ENCODE assay signal across 20 mouse cellular contexts in the genomic region with DNA sequence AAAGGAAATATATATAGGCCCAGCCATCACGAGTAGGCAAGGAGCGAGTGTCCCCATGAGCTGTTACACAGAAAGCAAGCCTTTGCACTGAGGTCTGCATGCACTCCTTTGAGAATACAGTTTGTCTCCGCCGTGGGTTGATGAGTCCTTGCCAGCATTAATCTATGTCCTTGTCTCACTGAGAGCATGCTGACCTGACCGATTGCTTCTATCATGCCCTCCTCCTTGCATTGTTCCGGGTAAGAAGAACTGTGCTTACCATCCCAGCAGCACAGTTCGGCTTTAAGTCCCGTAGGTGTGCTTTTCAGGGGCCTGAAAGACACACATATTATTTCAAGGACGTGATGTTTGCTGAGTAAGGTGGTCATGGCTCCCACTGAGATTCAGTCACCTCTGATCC.
A peak's percentile ranks its signal among the peaks of the same experiment; 100 is the strongest.
DNase-seq lines count a peak whose midpoint lies in the region; ATAC-seq lines count a peak whose summit lies in the region.
"Had no signal": no experiment of that assay in that cellular context is flagged by ENCODE, and none has a peak within 500 bp of the region (broad histone marks: within the 10 kb centered on the region; RNA-seq: fewer than 3 reads in every experiment).

No protein-coding gene starts in this region.

- H3K4me1 ChIP-seq in hindbrain, embryonic 12.5 days, result peaks cover 3% of the 10 kb centered on the region; the same call in 1 of the 2 replicates
- H3K4me1 ChIP-seq in hindbrain, embryonic 10.5 days (replicated peaks), result no peaks in the 10 kb centered on the region
- H3K4me1 ChIP-seq in midbrain, embryonic 14.5 days (ENCODE audit: control insufficient read depth, insufficient read depth, low read length), result no peaks in the 10 kb centered on the region
- no peaks in the 10 kb centered on the region for H3K4me1 ChIP-seq in midbrain, embryonic 10.5 days
- peaks cover 7% of the 10 kb centered on the region for H3K4me1 ChIP-seq in hindbrain, embryonic 15.5 days (replicated peaks)
- H3K4me1 ChIP-seq: embryonic facial prominence, embryonic 13.5 days; forebrain, embryonic 12.5 days; heart, embryonic 10.5 days had no signal

- H3K9ac ChIP-seq in hindbrain, embryonic 12.5 days, result no peak overlapping the region
- H3K9ac ChIP-seq in midbrain, embryonic 14.5 days (replicated peaks; ENCODE audit: low read length), result no peak overlapping the region
- no peak overlapping the region for H3K9ac ChIP-seq in hindbrain, embryonic 15.5 days
- H3K9ac ChIP-seq: embryonic facial prominence, embryonic 13.5 days; forebrain, embryonic 12.5 days had no signal

- no peak overlapping the region for H3K4me2 ChIP-seq in hindbrain, embryonic 12.5 days (replicated peaks)
- no peak overlapping the region for H3K4me2 ChIP-seq in midbrain, embryonic 14.5 days (ENCODE audit: low read length)
- no peak overlapping the region for H3K4me2 ChIP-seq in hindbrain, embryonic 15.5 days
- H3K4me2 ChIP-seq: embryonic facial prominence, embryonic 13.5 days; forebrain, embryonic 12.5 days had no signal

- WGBS in hindbrain, embryonic 12.5 days, result 68% methylated on average over 9 of the region's 9 CpGs
- 86% methylated on average over 9 of the region's 9 CpGs for WGBS in hindbrain, embryonic 10.5 days
- WGBS in midbrain, embryonic 14.5 days, result 76% methylated on average over 9 of the region's 9 CpGs
- WGBS in midbrain, embryonic 10.5 days, result 92% methylated on average over 9 of the region's 9 CpGs
- WGBS in hindbrain, embryonic 15.5 days, result 64% methylated on average over 9 of the region's 9 CpGs

- peak overlapping the region; percentile 62 for H3K27ac ChIP-seq in hindbrain, embryonic 12.5 days
- no peak overlapping the region for H3K27ac ChIP-seq in hindbrain, embryonic 10.5 days
- peak overlapping the region; percentile 22; the same call in 1 of the 2 replicates for H3K27ac ChIP-seq in midbrain, embryonic 14.5 days (replicated peaks; ENCODE audit: low read depth, low read length)
- H3K27ac ChIP-seq in midbrain, embryonic 10.5 days (replicated peaks), result no peak overlapping the region
- peak overlapping the region; percentile 59 for H3K27ac ChIP-seq in hindbrain, embryonic 15.5 days (replicated peaks)
- H3K27ac ChIP-seq: embryonic facial prominence, embryonic 13.5 days; forebrain, embryonic 12.5 days; heart, embryonic 10.5 days had no signal

- peak; percentile 23; the same call in 1 of the 2 replicates for ATAC-seq in hindbrain, embryonic 12.5 days (ENCODE audit: low FRiP score)
- no peak for ATAC-seq in midbrain, embryonic 14.5 days (ENCODE audit: low FRiP score, low TSS enrichment)
- no peak for ATAC-seq in hindbrain, embryonic 15.5 days (ENCODE audit: low FRiP score, low read depth)
- ATAC-seq: forebrain, embryonic 16.5 days had no signal

- peaks cover 31% of the 10 kb centered on the region for H3K36me3 ChIP-seq in hindbrain, embryonic 12.5 days
- peaks cover 54% of the 10 kb centered on the region for H3K36me3 ChIP-seq in hindbrain, embryonic 10.5 days
- peaks cover 35% of the 10 kb centered on the region for H3K36me3 ChIP-seq in midbrain, embryonic 14.5 days (ENCODE audit: control insufficient read depth, insufficient read depth, low read length)
- H3K36me3 ChIP-seq in midbrain, embryonic 10.5 days, result peaks cover 51% of the 10 kb centered on the region
- peaks cover 34% of the 10 kb centered on the region for H3K36me3 ChIP-seq in hindbrain, embryonic 15.5 days
- H3K36me3 ChIP-seq: heart, embryonic 10.5 days had no signal

- H3K9me3 ChIP-seq in hindbrain, embryonic 12.5 days (replicated peaks), result no peaks in the 10 kb centered on the region
- H3K9me3 ChIP-seq in hindbrain, embryonic 10.5 days, result no peaks in the 10 kb centered on the region
- H3K9me3 ChIP-seq in midbrain, embryonic 14.5 days (ENCODE audit: control insufficient read depth, low read length), result no peaks in the 10 kb centered on the region
- H3K9me3 ChIP-seq in midbrain, embryonic 10.5 days (replicated peaks), result no peaks in the 10 kb centered on the region
- no peaks in the 10 kb centered on the region for H3K9me3 ChIP-seq in hindbrain, embryonic 15.5 days
- H3K9me3 ChIP-seq: embryonic facial prominence, embryonic 13.5 days; forebrain, embryonic 12.5 days; heart, embryonic 10.5 days had no signal

- H3K4me3 ChIP-seq in hindbrain, embryonic 12.5 days, result no peak overlapping the region
- H3K4me3 ChIP-seq in hindbrain, embryonic 10.5 days, result no peak overlapping the region
- no peak overlapping the region for H3K4me3 ChIP-seq in midbrain, embryonic 14.5 days (replicated peaks; ENCODE audit: low read depth, low read length)
- no peak overlapping the region for H3K4me3 ChIP-seq in midbrain, embryonic 10.5 days
- H3K4me3 ChIP-seq in hindbrain, embryonic 15.5 days, result no peak overlapping the region
- H3K4me3 ChIP-seq: embryonic facial prominence, embryonic 13.5 days; forebrain, embryonic 12.5 days; heart, embryonic 10.5 days had no signal

- H3K27me3 ChIP-seq in hindbrain, embryonic 12.5 days, result no peaks in the 10 kb centered on the region
- H3K27me3 ChIP-seq in hindbrain, embryonic 10.5 days (ENCODE audit: insufficient read depth, poor library complexity, severe bottlenecking), result no peaks in the 10 kb centered on the region
- no peaks in the 10 kb centered on the region for H3K27me3 ChIP-seq in midbrain, embryonic 14.5 days (ENCODE audit: control insufficient read depth, insufficient read depth, low read length)
- H3K27me3 ChIP-seq in midbrain, embryonic 10.5 days (ENCODE audit: low read depth, poor library complexity, severe bottlenecking), result no peaks in the 10 kb centered on the region
- H3K27me3 ChIP-seq in hindbrain, embryonic 15.5 days, result no peaks in the 10 kb centered on the region
- H3K27me3 ChIP-seq: embryonic facial prominence, embryonic 13.5 days; forebrain, embryonic 12.5 days had no signal

- no peak for DNase-seq in hindbrain, embryonic 10.5 days (ENCODE audit: low spot score)
- no peak for DNase-seq in midbrain, embryonic 14.5 days
- DNase-seq in midbrain, embryonic 10.5 days (ENCODE audit: low spot score), result no peak
- peak; percentile 66 for DNase-seq in ovary, adult 18-20 months (ENCODE audit: low spot score)
- DNase-seq in ovary, postnatal 14 days (ENCODE audit: low spot score), result no peak
- DNase-seq in cerebellum, adult 9-10 months, result no peak
- DNase-seq: adrenal gland, postnatal 14 days; cerebellum, adult 11-12 months; cerebellum, adult 9-11 months; cerebellum, postnatal 36 days; gastrocnemius, postnatal 10 days; heart, adult 18-20 months; heart, postnatal 10 days; heart, postnatal 4 days had no signal

Comparison
In these comparisons a context has a peak if more than half of its experiments do, and no peak if none do; other contexts are left out.
1. H3K27ac ChIP-seq: peak in hindbrain, embryonic 12.5 days (single experiment), midbrain, embryonic 14.5 days (single experiment) and hindbrain, embryonic 15.5 days (single experiment); none in hindbrain, embryonic 10.5 days (single experiment) and midbrain, embryonic 10.5 days (single experiment).